Mouse (Mus musculus) bone marrow, adult 2 months (tissue): Measurements from ENCODE around the gene Elovl3. TPM values are rescaled to one million over a fixed set of nuclear protein-coding genes. Genes with fewer than 3 reads are reported as not detected.
A peak's percentile ranks its signal among the peaks of the same experiment; 100 is the strongest.
"Not testable (repeated sequence)": the region's sequence is repeated elsewhere in the genome, so short reads cannot be mapped to it uniquely, and the experiment has no call there.

Experiments used
- H3K27ac ChIP-seq: fragments of 200-500 bp; 2 replicates; pipeline ENCODE4 v1.5.1; 2012; ENCODE audit warnings: low read depth, mild to moderate bottlenecking, control low read depth, inconsistent platforms, low read length; ENCODE audit not compliant: control insufficient read depth, poor library complexity, insufficient read depth
- H3K4me1 ChIP-seq: fragments of 200-500 bp; 2 replicates; pipeline ENCODE4 v1.6.1; 2011; ENCODE audit warnings: low read length; ENCODE audit not compliant: control insufficient read depth, insufficient read depth
- H3K4me3 ChIP-seq: fragments of 200-500 bp; replicated peaks from 2 replicates; pipeline ENCODE3; 2011; ENCODE audit warnings: mild to moderate bottlenecking, low read depth, low read length, control low read depth; ENCODE audit not compliant: control insufficient read depth
- CTCF ChIP-seq: fragments of 200-500 bp; IDR thresholded peaks from 2 replicates; pipeline ENCODE4 v1.5.1; 2011; ENCODE audit warnings: low read length, control low read depth; ENCODE audit not compliant: control insufficient read depth, insufficient read depth
- POLR2A ChIP-seq: fragments of 200-500 bp; IDR thresholded peaks from 2 replicates; pipeline ENCODE4 v1.6.1; 2011; ENCODE audit warnings: low read depth, mild to moderate bottlenecking, control low read depth, low read length, borderline replicate concordance; ENCODE audit not compliant: control insufficient read depth
- WGBS: fragments of 180-500 bp; shearing (Covaris S2); methylation state at CpG from one replicate; pipeline ENCODE4 v1.1.7; 2018; 5-methylcytosine and 5-hydroxymethylcytosine counted together
- polyA plus RNA-seq: library from polyadenylated mRNA; stranded (reverse); fragments of >200 nt; gene quantifications from 2 replicates; pipeline ENCODE4 v1.2.4, GENCODE M21; 2011; ENCODE audit warnings: low replicate concordance; ENCODE audit not compliant: missing spikeins, insufficient read depth, insufficient read length

The Elovl3 gene
- polyA plus RNA-seq, 1 experiment = not detected

GRCm38 (mm10) chr19:46140324-46140723, 8.6 kb downstream of the Elovl3 start:
- TF ChIP-seq POLR2A (no peak), CTCF (no peak)
- WGBS = 59% methylated on average over 2 of the region's 2 CpGs
- no peaks in the 10 kb centered on the region; the same call in 1 of the 2 replicates for H3K4me1 ChIP-seq
- H3K27ac ChIP-seq = no peak overlapping the region
- H3K4me3 ChIP-seq = no peak overlapping the region

GRCm38 (mm10) chr19:46141091-46141490, 9.4 kb downstream of the Elovl3 start:
- WGBS = 61% methylated on average over 6 of the region's 6 CpGs
- TF ChIP-seq CTCF (no peak), POLR2A (no peak)
- no peaks in the 10 kb centered on the region; the same call in 1 of the 2 replicates for H3K4me1 ChIP-seq
- H3K27ac ChIP-seq = no peak overlapping the region
- no peak overlapping the region for H3K4me3 ChIP-seq

GRCm38 (mm10) chr19:46147511-46148371, 16.0 kb downstream of the Elovl3 start, which contains the start of gene Pitx3:
Pitx3 (minus strand) TSS chr19:46148326.
- WGBS = 3% methylated on average over 47 of the region's 47 CpGs
- no peaks in the 10 kb centered on the region for H3K4me1 ChIP-seq
- no peak within 1 kb of the TSS for H3K4me3 ChIP-seq
- no peak for TF ChIP-seq POLR2A
- no peak for TF ChIP-seq CTCF
- H3K27ac ChIP-seq = no peak within 1 kb of the TSS; the same call in 1 of the 2 replicates

GRCm38 (mm10) chr19:46148372-46148760, 16.7 kb downstream of the Elovl3 start:
- H3K27ac ChIP-seq = no peak overlapping the region
- TF ChIP-seq CTCF (no peak), POLR2A (no peak)
- WGBS = 2% methylated on average over 27 of the region's 27 CpGs
- no peaks in the 10 kb centered on the region for H3K4me1 ChIP-seq
- no peak overlapping the region for H3K4me3 ChIP-seq

- no peak overlapping the region for H3K4me3 ChIP-seq
These were observed 17.4 kb downstream of the Elovl3 start for GRCm38 (mm10) chr19:46149091-46149490.

GRCm38 (mm10) chr19:46152127-46152803, 20.6 kb downstream of the Elovl3 start, which contains the start of gene Gbf1:
Gbf1 (plus strand) TSS chr19:46152509.
- Histone ChIP-seq H3K27ac (peak within 1 kb of the TSS; percentile 28; the same call in 1 of the 2 replicates), H3K4me1 (no peaks in the 10 kb centered on the region; the same call in 1 of the 2 replicates), H3K4me3 (peak within 1 kb of the TSS; percentile 90)
- TF ChIP-seq CTCF = no peak
- TF ChIP-seq POLR2A = peak; percentile 93; the same call in 1 of the 2 replicates
- under 1% methylated on average over 37 of the region's 37 CpGs for WGBS

More at GRCm38 (mm10) chr19:46149091-46149490, 17.4 kb downstream of the Elovl3 start:
- TF ChIP-seq POLR2A (no peak), CTCF (no peak)
- WGBS = 33% methylated on average over 12 of the region's 12 CpGs
- no peak overlapping the region for H3K27ac ChIP-seq
- H3K4me1 ChIP-seq = no peaks in the 10 kb centered on the region

GRCm38 (mm10) chr19:46165950-46166349, 34.3 kb downstream of the Elovl3 start:
- TF ChIP-seq POLR2A (no peak), CTCF (no peak)

GRCm38 (mm10) chr19:46167169-46167568, 35.5 kb downstream of the Elovl3 start:
- not testable (repeated sequence) for H3K27ac ChIP-seq, H3K4me1 ChIP-seq, H3K4me3 ChIP-seq
- WGBS = 88% methylated on average over 1 of the region's 2 CpGs

More at GRCm38 (mm10) chr19:46165950-46166349, 34.3 kb downstream of the Elovl3 start:
- 83% methylated on average over 3 of the region's 3 CpGs for WGBS
- no peak overlapping the region for H3K27ac ChIP-seq
- H3K4me3 ChIP-seq = no peak overlapping the region
- no peaks in the 10 kb centered on the region for H3K4me1 ChIP-seq
